Mouse (Mus musculus): ENCODE measurements around the gene Milr1. TPM values are rescaled to one million over a fixed set of nuclear protein-coding genes. Genes with fewer than 3 reads are reported as not detected.

The Milr1 gene
- total RNA-seq (2012; rRNA removed): 0.58 TPM in 1 of 2 replicates, not detected in the other

DNA sequence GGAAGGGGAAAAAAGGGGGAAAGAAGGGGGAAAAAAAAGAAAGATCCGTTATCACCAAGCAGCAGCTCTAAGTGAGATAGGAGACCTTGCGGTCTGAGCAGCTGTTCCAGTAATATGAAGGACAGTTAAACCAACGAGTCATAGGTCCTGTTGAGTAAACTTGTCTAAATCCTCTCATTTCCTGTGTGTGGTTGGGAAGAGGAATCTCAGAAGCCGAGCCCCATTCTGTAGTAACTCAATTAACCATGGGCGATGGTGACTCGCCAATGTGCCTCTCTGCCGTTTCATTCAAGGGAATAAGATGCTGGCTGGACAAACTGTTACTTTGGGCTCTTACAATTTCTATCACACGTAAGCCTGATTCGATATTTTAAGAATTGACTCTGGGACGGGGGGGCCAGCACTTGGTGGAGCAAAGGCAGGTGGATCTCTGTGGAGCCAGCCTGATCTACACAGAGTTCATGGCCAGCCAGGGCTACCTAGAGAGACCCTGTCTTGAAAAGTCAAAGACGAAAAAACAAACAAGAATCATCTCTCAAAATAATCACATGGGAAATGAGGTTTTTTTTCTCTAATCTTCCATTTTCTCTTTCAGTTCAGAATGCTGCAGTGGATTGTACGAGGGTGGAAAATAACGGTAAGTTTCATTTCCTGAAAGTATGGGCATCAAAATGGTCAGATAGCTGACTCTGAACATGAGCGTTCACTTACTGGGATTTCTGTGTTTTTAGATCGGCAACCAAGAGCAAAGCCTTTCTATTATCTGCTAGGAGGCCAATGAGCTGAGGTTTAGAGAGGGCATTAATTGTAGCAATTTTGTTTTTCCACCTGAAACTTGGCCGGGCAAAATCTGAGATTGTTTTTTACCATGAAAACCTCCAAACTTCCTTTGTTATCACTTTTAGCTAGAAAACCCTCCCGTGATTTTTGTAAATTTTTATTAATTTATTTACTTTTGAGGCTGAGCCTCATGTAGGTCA, at the start of gene Milr1:
Milr1 (plus strand) TSS at position 188 of the 980 bp plus-strand sequence.
- no peak for TF ChIP-seq CHD2 (IDR thresholded peaks at IDR 0.05; ENCODE audit: low read depth, low read length)
- no peak for TF ChIP-seq MAFK (IDR thresholded peaks at IDR 0.05; ENCODE audit: insufficient read depth, low read depth, low read length)
- no peak for TF ChIP-seq HCFC1 (IDR thresholded peaks at IDR 0.05; ENCODE audit: borderline replicate concordance, insufficient read depth, low read length)
- no peak for TF ChIP-seq ZNF384 (IDR thresholded peaks at IDR 0.05; ENCODE audit: low read depth, low read length)
- no peak for TF ChIP-seq ZC3H11A (IDR thresholded peaks at IDR 0.05; ENCODE audit: borderline replicate concordance, low read depth, low read length)
- H3K9ac ChIP-seq (ENCODE audit: insufficient read depth, low read depth, low read length, poor library complexity, severe bottlenecking): no peak within 1 kb of the TSS
- in situ Hi-C loops (cut with MboI; ENCODE audit: low sequenced_read_pairs in 2 of 2, unreplicated experiment in 2 of 2): loop anchor here in 1 of 2 experiments (10.0 kb wide), 1 partner anchor 237 kb away; no protein-coding TSS in a partner anchor

DNA sequence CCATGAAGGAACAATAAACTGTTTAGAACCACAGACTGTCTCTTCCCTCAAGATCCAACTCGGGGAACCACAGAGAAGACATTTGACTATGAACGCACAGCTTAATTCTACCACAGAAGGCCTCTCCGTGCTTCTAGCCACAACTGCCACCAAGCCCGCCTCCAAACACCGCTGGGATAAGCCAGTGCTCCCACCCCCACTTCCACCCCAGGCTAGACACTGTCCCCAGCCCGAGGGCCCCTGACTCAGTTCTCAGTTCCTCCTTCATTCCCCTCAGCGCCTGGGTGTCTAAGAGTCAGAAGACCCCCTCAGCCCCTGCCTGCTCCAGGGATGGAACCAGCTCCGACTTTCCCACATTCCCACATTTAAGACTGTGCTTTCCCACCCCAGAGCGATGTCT, 49.4 kb upstream of the Milr1 start:
- H3K4me3 ChIP-seq (ENCODE audit: insufficient read depth in 1 of 2, low read depth in 1 of 2, low read length in 2 of 2, poor library complexity in 1 of 2, severe bottlenecking in 1 of 2): no peak overlapping the region
- no peak overlapping the region; the same call in 1 of the 2 replicates for H3K9ac ChIP-seq (ENCODE audit: insufficient read depth, low read depth, low read length, poor library complexity, severe bottlenecking)
- DNase-seq (ENCODE audit: low read depth, low spot score): no peak
- H3K9me3 ChIP-seq (ENCODE audit: control insufficient read depth, insufficient read depth, low read depth, low read length): no peaks in the 10 kb centered on the region
- no peak overlapping the region for H3K27ac ChIP-seq (ENCODE audit: insufficient read depth, low read depth, low read length, poor library complexity, severe bottlenecking)
- in situ Hi-C loops (cut with MboI; ENCODE audit: low sequenced_read_pairs in 2 of 2, unreplicated experiment in 2 of 2): no loop called here
- peaks cover 29% of the 10 kb centered on the region for H3K36me3 ChIP-seq (ENCODE audit: control insufficient read depth, insufficient read depth, low read length, poor library complexity, severe bottlenecking)
- TF ChIP-seq HCFC1 (IDR thresholded peaks at IDR 0.05; ENCODE audit: borderline replicate concordance, insufficient read depth, low read length): no peak
- TF ChIP-seq MAFK (IDR thresholded peaks at IDR 0.05; ENCODE audit: insufficient read depth, low read depth, low read length): no peak
- TF ChIP-seq ZNF384 (IDR thresholded peaks at IDR 0.05; ENCODE audit: low read depth, low read length): no peak
- TF ChIP-seq CHD2 (IDR thresholded peaks at IDR 0.05; ENCODE audit: low read depth, low read length): no peak
- TF ChIP-seq ZC3H11A (IDR thresholded peaks at IDR 0.05; ENCODE audit: borderline replicate concordance, low read depth, low read length): no peak
- peaks cover 2 to 25% of the 10 kb centered on the region in 2 experiments; a peak in 3 of 4 replicates for H3K4me1 ChIP-seq (ENCODE audit: control insufficient read depth in 2 of 2, insufficient read depth in 2 of 2, low read length in 2 of 2, poor library complexity in 1 of 2)

More for the DNA sequence above, at the start of gene Milr1:
- DNase-seq (ENCODE audit: low read depth, low spot score): no peak
- H3K9me3 ChIP-seq (ENCODE audit: control insufficient read depth, insufficient read depth, low read depth, low read length): no peaks in the 10 kb centered on the region; the same call in 1 of the 2 replicates
- no peaks in the 10 kb centered on the region for H3K36me3 ChIP-seq (ENCODE audit: control insufficient read depth, insufficient read depth, low read length, poor library complexity, severe bottlenecking)
- no peaks in the 10 kb centered on the region for H3K4me1 ChIP-seq (ENCODE audit: control insufficient read depth in 2 of 2, insufficient read depth in 2 of 2, low read length in 2 of 2, poor library complexity in 1 of 2)
- H3K4me3 ChIP-seq (ENCODE audit: insufficient read depth in 1 of 2, low read depth in 1 of 2, low read length in 2 of 2, poor library complexity in 1 of 2, severe bottlenecking in 1 of 2): no peak within 1 kb of the TSS
- H3K27ac ChIP-seq (ENCODE audit: insufficient read depth, low read depth, low read length, poor library complexity, severe bottlenecking): no peak within 1 kb of the TSS

- Histone ChIP-seq H3K4me1 (ENCODE audit: control insufficient read depth in 2 of 2, insufficient read depth in 2 of 2, low read length in 2 of 2, poor library complexity in 1 of 2) (peaks cover 6 to 24% of the 10 kb centered on the region in 2 experiments; a peak in 3 of 4 replicates), H3K4me3 (ENCODE audit: insufficient read depth in 1 of 2, low read depth in 1 of 2, low read length in 2 of 2, poor library complexity in 1 of 2, severe bottlenecking in 1 of 2) (no peak overlapping the region), H3K36me3 (ENCODE audit: control insufficient read depth, insufficient read depth, low read length, poor library complexity, severe bottlenecking) (peaks cover 30% of the 10 kb centered on the region), H3K9ac (ENCODE audit: insufficient read depth, low read depth, low read length, poor library complexity, severe bottlenecking) (no peak overlapping the region), H3K9me3 (ENCODE audit: control insufficient read depth, insufficient read depth, low read depth, low read length) (no peaks in the 10 kb centered on the region), H3K27ac (ENCODE audit: insufficient read depth, low read depth, low read length, poor library complexity, severe bottlenecking) (no peak overlapping the region)
- in situ Hi-C loops (cut with MboI; ENCODE audit: low sequenced_read_pairs in 2 of 2, unreplicated experiment in 2 of 2): no loop called here
- no peak for DNase-seq (ENCODE audit: low read depth, low spot score)
- TF ChIP-seq ZNF384 (IDR thresholded peaks at IDR 0.05; ENCODE audit: low read depth, low read length): no peak
- TF ChIP-seq CHD2 (IDR thresholded peaks at IDR 0.05; ENCODE audit: low read depth, low read length): no peak
- no peak for TF ChIP-seq ZC3H11A (IDR thresholded peaks at IDR 0.05; ENCODE audit: borderline replicate concordance, low read depth, low read length)
- no peak for TF ChIP-seq HCFC1 (IDR thresholded peaks at IDR 0.05; ENCODE audit: borderline replicate concordance, insufficient read depth, low read length)
- no peak for TF ChIP-seq MAFK (IDR thresholded peaks at IDR 0.05; ENCODE audit: insufficient read depth, low read depth, low read length)
These were observed 48.4 kb upstream of the Milr1 start for GRCm38 (mm10) chr11:106702584-106702983.

- in situ Hi-C loops (cut with MboI; ENCODE audit: low sequenced_read_pairs in 2 of 2, unreplicated experiment in 2 of 2): no loop called here
- DNase-seq (ENCODE audit: low read depth, low spot score): no peak
- Histone ChIP-seq H3K27ac (ENCODE audit: insufficient read depth, low read depth, low read length, poor library complexity, severe bottlenecking) (no peak overlapping the region; the same call in 1 of the 2 replicates), H3K4me1 (ENCODE audit: control insufficient read depth in 2 of 2, insufficient read depth in 2 of 2, low read length in 2 of 2, poor library complexity in 1 of 2) (peaks cover 11 to 31% of the 10 kb centered on the region in 2 experiments), H3K4me3 (ENCODE audit: insufficient read depth in 1 of 2, low read depth in 1 of 2, low read length in 2 of 2, poor library complexity in 1 of 2, severe bottlenecking in 1 of 2) (no peak overlapping the region), H3K9ac (ENCODE audit: insufficient read depth, low read depth, low read length, poor library complexity, severe bottlenecking) (no peak overlapping the region), H3K9me3 (ENCODE audit: control insufficient read depth, insufficient read depth, low read depth, low read length) (no peaks in the 10 kb centered on the region), H3K36me3 (ENCODE audit: control insufficient read depth, insufficient read depth, low read length, poor library complexity, severe bottlenecking) (peaks cover 18% of the 10 kb centered on the region)
- no peak for TF ChIP-seq MAFK (IDR thresholded peaks at IDR 0.05; ENCODE audit: insufficient read depth, low read depth, low read length)
- TF ChIP-seq ZC3H11A (IDR thresholded peaks at IDR 0.05; ENCODE audit: borderline replicate concordance, low read depth, low read length): no peak
- no peak for TF ChIP-seq HCFC1 (IDR thresholded peaks at IDR 0.05; ENCODE audit: borderline replicate concordance, insufficient read depth, low read length)
- no peak for TF ChIP-seq ZNF384 (IDR thresholded peaks at IDR 0.05; ENCODE audit: low read depth, low read length)
- no peak for TF ChIP-seq CHD2 (IDR thresholded peaks at IDR 0.05; ENCODE audit: low read depth, low read length)
These were observed 47.1 kb upstream of the Milr1 start for GRCm38 (mm10) chr11:106703931-106704330.

Data from ES-E14 (cell line).